Mouse (Mus musculus) gastrocnemius, postnatal 36 days (tissue): Measurements from ENCODE around the gene Agbl4. TPM values are rescaled to one million over a fixed set of nuclear protein-coding genes. Genes with fewer than 3 reads are reported as not detected.
"Not testable (repeated sequence)": the region's sequence is repeated elsewhere in the genome, so short reads cannot be mapped to it uniquely, and the experiment has no call there.

Experiments used
- DNase-seq, 2 experiments: peaks; one replicate each; pipeline ENCODE4 v3.0.0; 2022
- intact Hi-C: fragments of 180-260 bp; cut with DNase I; formaldehyde crosslinking; loops from one replicate; pipeline ENCODE4 v1.15.1; 2025
- total RNA-seq, 2 experiments: library from RNA; stranded (reverse); gene quantifications; 2 replicates each; pipeline ENCODE4 v1.2.3; 2021

Agbl4 gene
- total RNA-seq, 2 experiments from 2014 or later = not detected

DNA sequence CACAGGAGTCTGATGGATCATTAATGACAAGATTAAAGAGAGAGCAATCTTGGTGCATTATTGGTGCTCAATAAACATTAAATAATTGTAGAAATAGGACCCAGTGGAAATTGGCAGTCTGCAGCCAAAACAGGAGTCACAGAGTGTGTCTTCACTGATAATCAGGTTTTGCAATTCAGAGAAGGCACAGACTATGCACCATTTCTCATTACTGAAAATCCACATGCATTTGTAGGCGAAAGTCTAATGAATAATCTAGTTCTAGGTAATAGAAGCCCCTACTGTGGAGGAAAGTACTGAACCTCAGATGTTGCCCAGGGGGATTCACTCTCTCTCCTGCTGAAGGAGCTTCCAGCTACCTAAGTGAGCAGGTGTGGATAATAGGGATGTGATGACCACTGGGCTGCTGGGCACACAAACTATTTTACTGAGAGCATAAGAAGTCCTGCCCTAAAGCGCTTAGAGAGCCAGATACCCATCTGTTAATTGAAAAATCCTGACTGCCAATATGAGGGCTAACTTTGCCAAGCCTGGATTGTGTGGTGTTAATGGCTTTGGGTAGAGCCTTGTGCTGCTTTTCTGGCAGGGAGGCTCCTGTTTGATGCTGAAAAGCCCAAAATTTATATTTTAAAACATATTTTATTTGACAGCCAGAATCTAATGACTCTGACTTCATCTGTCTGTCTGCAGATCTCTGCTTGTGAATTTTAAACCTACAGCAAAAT lies 482.4 kb downstream of the Agbl4 start:
- intact Hi-C loops = no loop called here
- no peak for DNase-seq

DNA sequence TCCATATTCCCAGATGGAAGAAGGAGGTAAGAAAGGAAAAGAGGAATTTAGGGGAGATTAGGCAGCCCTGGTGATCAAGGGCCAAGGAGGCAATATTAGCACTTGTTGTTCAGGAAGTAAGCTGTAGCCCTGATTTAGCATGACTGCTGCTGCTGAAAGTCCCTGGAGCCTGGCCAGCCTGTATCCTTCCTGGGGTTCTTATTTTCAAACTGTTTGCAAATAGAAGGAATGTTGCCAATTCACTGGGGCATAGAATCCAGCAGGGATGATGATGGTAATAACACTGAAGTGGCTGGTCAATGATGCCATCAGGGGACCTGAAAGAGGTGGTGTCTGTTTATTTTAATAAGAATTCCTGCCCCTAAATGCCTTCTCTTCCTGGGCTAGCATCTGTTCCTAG lies 518.6 kb downstream of the Agbl4 start:
- DNase-seq = no peak

DNA sequence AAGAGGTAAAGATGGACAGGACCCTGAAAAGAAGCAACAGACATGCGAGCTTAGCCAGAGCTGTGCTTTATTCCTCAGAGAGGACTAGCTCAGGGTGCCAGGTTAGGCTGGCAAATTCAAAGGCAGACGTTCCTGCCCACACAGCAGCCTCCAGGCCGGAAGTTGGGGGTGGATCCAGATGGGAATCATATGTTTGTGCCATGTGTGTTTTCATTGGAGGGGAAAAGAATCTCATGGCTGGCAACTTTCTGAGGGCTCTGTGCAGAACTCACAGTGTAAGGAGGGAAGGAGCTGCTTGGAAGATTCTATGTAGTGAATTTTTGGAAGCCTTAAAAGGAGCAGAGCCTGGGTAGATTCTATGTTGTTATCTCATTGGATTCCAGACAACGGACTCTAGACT lies 519.1 kb downstream of the Agbl4 start:
- DNase-seq = no peak
- intact Hi-C loops = no loop called here

More for the DNA sequence above, 518.6 kb downstream of the Agbl4 start:
- intact Hi-C loops = no loop called here

DNA sequence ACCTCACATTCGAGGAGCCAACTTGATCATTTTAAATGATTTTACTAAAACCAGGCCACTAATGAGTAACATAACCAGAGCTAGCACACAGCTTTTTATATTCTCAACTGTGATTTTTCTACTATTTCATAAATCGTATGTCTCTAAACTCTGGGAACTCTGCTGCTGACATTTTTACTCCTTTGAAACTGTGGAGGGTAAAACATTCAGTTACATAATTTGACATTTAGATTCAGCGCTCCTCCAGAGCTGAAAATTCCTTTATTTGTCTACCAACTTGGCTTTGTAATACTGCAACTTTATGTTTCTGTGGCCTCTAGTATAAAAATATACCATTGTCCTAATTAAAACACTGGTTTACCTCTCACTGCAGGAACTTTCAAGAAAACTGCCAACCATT lies 523.6 kb downstream of the Agbl4 start:
- no peak for DNase-seq
- intact Hi-C loops = no loop called here

DNA sequence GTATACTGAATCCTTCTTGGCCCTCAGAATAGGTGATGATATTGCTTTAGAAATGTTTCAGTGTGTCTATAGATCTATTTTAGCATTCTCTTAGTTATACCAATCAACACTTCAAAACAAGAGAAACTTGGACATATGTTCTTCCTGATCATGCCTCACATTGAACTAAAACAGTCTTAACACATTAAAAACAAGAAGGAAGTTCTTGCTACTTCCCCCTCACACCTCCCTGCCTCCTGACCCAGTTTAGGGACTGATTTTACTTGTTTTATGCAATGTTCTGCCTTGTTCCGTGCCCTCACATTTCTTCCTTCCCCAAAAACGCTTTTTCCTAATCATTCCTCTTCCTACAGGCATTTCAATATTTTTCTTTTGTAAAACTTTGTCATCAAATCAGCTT lies 604.2 kb downstream of the Agbl4 start:
- intact Hi-C loops = no loop called here
- no peak for DNase-seq

DNA sequence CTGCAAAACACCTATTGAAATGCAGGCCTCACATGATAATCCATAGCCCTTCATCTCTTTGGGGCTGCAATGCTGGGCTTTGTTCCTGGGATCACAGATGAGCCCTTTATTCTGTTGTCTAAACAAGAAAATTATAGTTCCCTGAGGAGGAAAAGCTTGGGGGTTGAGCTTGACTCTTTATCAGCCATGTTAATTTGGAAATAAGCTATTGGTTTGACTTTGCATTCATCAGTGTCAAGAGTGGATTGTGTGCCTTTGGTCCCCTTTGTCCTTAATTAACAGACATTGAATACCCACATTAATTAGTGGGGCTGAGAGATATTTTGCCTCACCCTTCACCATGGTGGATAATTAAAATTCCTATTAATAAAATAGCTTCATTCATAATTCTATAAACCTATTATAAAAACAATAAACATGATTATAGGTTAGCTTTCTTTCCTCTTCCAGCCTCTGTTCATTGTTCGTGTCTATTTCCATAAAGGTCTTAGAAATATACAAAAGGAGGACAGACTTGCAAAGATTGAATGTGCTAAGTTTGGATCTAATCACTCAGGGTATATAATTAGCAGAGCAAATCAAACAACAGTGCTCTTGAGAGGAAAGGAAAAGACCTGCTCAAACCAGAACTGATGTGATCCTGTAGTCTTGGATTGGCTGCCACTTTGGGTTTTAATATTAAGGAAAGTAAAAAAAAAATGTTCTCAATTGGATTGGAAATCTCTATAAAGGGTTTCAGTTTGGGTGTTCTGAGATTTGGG lies 607.4 kb downstream of the Agbl4 start:
- intact Hi-C loops = no loop called here

DNA sequence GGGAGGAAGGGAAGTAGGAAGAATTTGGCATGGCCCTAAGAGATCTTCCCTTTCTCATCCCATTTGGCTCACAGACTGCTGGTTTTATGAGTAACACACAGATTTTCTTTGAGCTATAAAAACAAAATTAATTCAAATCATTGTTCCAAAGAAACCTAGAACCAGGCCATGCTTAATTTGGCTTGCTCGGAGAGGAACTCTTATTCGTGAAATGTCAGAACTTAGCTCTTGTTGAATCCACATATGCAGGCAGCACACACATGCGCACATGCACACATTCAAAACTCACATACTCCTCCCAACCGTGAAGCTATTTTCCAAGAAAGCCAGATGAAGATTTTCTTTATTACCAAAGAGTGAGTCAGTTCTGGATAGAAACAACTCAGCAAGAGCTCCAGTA lies 621.9 kb downstream of the Agbl4 start:
- intact Hi-C loops = no loop called here

More for the DNA sequence above, 607.4 kb downstream of the Agbl4 start:
- no peak for DNase-seq

DNA sequence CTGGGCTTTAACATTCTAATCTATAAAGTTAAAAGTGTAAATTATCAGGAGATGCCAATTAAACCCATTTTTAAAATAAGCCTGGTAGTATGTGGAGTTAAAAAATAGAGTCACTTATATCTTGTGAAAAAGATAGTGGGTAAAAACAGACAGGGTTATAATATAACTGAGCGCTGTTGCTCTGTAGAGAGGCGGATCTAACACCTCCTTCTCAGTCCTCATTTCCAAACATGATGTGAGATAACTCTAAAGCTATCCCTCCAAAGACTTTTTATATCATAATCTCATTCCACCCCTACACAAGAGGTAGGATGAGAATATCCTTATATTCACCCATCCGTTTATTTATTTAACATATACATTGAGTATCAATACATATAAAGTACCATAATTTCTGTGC lies 669.9 kb downstream of the Agbl4 start:
- intact Hi-C loops = no loop called here
- no peak for DNase-seq

More for the DNA sequence above, 621.9 kb downstream of the Agbl4 start:
- DNase-seq = no peak

DNA sequence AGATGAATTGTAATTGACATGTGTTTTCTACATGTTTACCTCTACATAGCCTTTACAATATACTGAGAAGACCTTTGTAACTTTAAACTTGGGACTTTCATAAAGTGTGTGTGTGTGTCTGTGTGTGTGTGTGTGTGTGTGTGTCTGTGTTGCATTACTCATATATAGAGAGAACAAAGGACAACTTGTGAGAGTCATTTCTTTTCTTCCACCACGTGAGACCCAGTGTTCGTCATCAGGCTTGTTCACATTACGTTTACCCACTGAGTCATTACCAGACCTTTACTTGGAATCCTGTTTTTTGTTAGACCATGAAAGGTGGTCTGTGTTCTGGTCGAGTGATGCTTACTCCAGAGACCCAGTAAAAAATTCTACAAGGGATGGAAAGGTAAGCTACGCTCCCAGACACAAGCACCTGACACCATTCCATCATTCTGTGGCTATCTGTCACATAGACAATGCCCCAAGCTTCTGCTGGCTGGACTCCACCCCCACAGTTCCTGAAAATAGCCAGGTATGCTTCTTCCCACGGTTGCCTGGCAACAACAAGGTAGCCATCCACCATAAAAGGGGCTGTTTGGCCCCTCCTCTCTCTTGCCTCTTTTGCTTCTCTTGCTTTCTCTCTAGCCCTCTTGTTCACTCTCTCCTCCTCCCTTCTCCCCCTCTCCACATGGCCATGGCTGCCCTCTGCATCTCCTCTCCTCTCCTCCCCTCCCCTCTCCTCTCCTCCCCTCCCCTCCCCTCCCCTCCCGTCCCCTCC lies 676.5 kb downstream of the Agbl4 start:
- no peak for DNase-seq
- intact Hi-C loops = no loop called here

DNA sequence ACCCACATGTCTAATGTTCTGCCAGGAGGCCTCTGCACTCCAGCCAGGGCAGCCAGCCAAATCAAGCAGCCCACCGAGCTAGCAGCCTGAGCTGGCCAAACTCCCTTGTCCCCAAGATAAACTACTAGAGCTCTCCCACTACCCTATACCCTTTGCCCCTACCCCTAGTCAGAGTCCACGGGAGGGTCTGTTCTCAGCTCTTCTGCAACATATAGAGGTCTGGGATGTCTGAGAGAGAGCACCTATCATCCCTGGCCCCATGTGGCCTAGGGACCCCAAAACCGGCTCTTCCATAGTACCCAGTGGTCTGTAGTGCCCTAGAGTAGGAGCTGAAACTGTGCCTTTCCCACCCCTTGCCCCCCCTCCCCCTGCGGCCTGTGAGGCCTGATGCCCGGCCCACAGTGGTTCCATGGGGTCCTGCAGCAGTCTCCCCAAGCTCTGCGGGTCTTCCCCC lies 677.3 kb downstream of the Agbl4 start:
- no peak for DNase-seq
- intact Hi-C loops = no loop called here

DNA sequence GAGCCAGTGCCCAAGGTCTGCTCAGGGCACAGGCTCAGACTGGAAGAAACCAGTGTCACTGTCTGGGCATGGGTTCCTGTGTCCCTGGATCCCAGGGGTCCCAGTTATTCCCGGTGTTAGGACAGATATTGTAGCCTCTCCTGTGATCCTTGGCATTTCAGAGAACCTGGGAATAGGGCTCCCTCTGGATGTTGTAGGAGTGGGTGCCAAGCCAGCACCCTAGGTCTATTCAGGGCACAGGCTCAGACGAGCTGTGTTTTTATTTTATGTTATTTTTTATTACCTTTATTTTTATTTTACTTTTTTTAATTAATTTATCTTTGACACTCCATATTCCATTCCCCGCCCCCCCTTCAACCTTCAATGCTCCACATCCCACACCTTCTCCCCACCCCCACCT lies 680.3 kb downstream of the Agbl4 start:
- intact Hi-C loops = no loop called here

DNA sequence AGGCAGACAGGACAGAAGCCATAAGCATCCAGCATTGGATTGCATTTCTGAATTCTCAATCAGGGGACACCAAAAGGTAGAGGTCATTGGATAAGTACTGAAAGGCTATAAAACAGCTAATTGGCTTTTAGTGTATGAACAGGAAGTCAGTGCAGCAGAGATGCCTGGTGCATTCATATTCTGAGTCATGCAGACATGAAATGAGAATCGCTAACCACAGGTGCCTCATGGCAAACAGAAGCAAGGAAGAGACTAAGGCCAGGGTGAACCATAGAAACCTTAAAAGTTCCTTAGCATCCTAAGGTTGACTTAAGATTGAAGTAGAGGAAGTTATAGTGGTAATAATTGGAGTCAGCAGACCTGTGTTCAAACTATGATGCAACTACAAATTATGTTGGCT lies 687.9 kb downstream of the Agbl4 start:
- intact Hi-C loops = no loop called here

More for the DNA sequence above, 680.3 kb downstream of the Agbl4 start:
- no peak for DNase-seq

DNA sequence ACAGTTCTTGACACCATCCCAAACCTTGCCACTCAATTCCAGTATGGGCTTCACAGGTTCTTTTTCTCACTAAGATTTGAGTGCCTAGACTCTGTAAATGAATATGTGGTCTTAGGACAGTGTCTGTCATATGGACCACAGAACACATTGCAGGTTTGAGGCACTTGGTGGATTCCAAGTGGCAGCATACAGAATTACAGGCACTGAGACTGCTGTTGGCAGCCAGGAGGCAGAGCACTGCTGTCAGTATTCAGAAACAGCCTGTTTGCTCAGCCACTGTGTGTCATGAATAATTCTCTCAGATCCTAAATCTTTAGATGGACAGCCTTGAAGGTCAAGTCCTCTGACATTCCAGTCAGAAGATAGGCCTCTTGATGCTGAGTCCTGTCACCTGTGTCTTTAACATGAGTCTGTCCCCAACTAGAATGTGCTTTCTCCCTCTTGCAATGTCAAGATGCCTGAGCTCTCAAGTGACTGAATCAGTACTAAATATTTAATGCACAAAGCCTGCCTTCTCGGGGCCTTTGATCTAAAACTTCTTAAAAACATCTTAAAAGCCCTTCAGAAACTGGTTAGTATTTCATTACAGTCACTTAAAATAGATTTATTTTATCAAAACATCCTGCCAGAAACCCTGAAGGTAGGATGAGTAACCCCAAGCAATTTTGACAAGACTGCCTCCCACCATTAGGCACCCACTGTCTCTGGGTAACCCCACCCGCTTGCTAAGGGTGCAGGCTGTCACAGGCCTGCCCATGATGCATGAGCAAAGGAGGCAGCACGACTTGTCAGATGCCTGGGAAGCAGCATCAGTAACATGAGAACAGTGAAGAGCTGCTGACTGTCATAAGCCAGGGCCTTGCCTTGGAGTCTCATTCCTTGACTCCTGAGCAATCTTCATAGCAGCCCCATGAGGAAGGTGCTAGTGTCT lies 739.0 kb downstream of the Agbl4 start:
- no peak for DNase-seq
- intact Hi-C loops = no loop called here

More for the DNA sequence above, 687.9 kb downstream of the Agbl4 start:
- no peak for DNase-seq

DNA sequence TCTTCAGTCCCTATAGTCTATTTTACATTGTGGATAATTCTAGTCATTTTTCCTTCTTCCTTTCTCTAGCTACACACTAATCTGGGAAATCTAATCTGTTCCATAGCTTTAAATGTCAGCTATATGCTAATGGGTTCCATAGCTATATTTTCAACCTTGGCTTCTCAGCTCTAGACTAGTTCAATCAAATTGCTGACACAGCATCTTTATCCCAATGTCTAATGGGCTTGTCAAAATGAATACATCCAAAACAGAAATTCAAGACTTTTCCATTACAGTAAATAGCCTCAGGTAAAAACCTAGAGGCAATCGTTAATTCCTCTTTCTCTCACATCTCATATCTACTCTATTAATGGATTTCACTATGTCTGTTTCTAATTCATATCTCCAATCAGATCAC lies 750.3 kb downstream of the Agbl4 start:
- DNase-seq = no peak
- intact Hi-C loops = no loop called here

DNA sequence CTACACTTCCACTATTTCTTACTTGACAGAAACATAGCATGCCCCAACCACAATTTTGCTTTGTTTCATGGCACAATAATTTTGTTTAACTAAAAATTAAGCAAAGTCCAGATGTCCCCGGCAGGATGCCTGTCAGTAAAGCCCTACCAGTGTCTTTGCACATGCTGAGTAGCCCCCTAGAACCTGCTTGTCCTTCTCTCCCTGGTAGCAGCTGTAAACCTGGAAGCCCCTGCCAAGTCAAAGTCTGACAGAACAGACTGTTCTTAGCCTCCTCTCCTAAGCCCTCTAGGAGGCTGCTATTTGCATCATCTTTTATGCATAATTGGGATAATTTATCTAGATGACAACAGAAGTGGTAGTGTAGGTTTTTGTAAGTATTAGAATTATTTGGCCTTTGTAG lies 758.4 kb downstream of the Agbl4 start:
- DNase-seq = no peak
- intact Hi-C loops = no loop called here

DNA sequence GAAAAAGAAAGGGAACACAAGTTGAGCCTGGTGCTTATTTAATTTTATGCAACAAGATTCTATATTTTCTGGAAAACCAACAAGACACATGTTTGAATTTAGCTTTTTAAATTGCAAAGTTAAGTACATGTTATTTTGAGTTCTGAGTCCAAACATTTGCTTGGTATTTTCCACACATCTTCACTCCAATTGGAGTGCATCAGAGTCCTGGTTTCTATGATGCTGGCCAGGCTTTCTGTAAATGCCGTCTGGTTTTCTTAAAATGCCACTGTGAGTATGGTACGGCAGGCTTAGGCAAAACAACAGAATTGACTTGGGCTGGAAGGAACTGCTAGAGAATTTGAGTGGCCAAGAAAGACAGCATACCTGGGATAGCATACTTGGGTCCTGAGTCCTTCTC lies 784.0 kb downstream of the Agbl4 start:
- intact Hi-C loops = no loop called here
- DNase-seq = no peak

DNA sequence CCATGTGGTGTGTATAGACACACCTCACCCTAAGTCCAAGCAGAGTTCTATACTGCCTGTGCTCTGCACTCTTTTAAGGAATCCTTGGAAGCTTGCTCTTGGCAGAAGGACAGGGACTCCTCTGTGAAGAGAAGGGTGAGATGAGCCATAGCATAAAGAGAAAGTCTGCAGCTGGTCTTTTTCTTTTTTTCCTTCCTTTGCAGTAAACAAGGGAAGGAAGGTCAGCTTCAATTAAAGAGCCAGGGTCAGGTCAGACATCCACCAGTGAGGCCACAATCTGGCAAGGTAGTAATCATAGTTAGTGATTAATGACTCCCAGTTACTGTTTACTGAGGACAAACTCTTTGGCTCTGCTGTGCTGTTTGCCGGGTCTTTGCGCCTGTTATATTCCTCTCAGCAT lies 802.6 kb downstream of the Agbl4 start:
- intact Hi-C loops = no loop called here
- DNase-seq = no peak

DNA sequence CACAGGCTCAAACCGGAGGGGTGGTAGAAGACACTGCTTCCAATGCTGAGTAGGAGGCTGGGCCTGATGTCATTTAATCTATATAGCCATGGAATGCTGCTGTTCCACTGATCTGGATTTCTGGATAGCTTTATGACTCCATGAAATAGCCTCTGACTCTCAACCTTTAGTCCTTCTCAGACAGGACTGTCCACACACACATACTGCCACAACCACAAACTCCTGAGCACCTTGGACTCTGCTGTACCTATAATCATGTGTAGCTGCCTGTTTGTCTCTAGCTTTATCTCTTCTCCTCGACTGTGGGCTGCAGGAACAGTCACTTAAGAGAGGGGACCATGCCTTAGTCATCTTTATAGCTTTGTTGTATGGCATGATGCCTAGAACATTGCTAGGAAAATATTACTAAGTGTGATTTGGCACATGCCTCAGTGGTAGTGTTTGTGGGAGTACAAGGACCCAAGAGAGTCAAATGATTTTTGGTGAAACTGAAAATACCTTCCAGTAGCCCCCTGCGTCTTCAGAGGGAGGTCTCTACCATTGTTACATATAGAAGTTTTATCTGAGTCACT lies 817.8 kb downstream of the Agbl4 start:
- intact Hi-C loops = no loop called here
- DNase-seq = no peak

DNA sequence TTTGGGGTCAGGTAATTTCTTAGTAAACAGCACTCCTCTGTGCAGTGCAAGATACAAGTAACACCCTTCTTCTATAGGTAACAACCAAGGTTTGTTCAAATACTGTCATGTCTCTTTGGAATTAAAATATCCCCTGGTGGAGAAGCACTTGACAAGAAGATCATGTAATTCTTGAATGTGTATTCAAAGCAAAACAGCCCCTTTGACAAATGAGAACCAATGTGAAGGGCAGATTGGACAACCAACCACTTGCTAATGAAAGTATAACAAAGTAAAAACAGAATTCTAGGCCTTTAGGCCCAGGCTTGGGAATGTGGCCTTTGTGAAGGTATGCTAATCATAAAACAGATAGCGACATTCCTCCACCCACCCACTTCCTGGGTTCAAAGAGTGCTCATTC lies 821.6 kb downstream of the Agbl4 start:
- DNase-seq, intact Hi-C loops: not testable (repeated sequence)

DNA sequence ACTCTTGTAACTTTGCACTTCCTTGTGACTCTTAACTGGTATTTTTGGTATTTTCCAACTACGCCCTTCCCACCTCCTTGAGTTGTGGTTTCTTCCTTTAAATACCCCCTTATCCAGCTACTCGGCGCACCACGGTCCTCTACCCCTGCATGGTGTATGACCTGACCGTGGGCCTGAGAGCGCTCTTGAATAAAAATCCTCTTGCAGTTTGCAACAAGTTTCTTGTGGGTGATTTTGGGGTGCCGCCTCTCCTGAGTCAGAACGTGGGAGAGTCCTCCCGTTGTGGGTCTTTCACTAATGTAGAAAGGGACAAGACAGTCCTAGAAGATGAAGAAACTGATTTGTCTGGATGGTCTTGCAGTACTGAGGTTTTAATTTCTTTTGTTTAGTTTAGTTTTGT lies 822.1 kb downstream of the Agbl4 start:
- DNase-seq, intact Hi-C loops: not testable (repeated sequence)
